Mouse (Mus musculus) lung, embryonic 14.5 days (tissue): ENCODE measurements around the gene Kcnk2. TPM values are rescaled to one million over a fixed set of nuclear protein-coding genes. Genes with fewer than 3 reads are reported as not detected.
A peak's percentile ranks its signal among the peaks of the same experiment; 100 is the strongest.

Source experiments
- ATAC-seq: fragments of 200-750 bp; cut with Nextera tagmentation; 2 replicates; pipeline ENCODE4 v1.8.0; 2017; ENCODE audit warnings: mild to moderate bottlenecking, moderate TSS enrichment, moderate library complexity; ENCODE audit not compliant: insufficient read depth
- DNase-seq: peaks from one replicate; pipeline ENCODE4 v3.0.0-alpha.2; 2015
- H3K27ac ChIP-seq: fragments of 300-500 bp; sonication (generic); 2 replicates; pipeline ENCODE4 v1.5.1; 2014; ENCODE audit warnings: low read depth, mild to moderate bottlenecking, moderate library complexity
- H3K27me3 ChIP-seq: fragments of 300-500 bp; sonication (generic); 2 replicates; pipeline ENCODE4 v1.6.1; 2014; ENCODE audit warnings: low read length, control low read depth; ENCODE audit not compliant: insufficient read depth
- H3K36me3 ChIP-seq: fragments of 300-500 bp; sonication (generic); 2 replicates; pipeline ENCODE4 v1.6.1; 2014; ENCODE audit warnings: control low read depth; ENCODE audit not compliant: insufficient read depth
- H3K4me1 ChIP-seq: fragments of 300-500 bp; sonication (generic); 2 replicates; pipeline ENCODE4 v1.6.1; 2014; ENCODE audit warnings: antibody characterized with exemption, control low read depth; ENCODE audit not compliant: insufficient read depth
- H3K4me2 ChIP-seq: fragments of 300-500 bp; sonication (generic); 2 replicates; pipeline ENCODE4 v1.6.1; 2014; ENCODE audit warnings: mild to moderate bottlenecking
- H3K4me3 ChIP-seq: fragments of 300-500 bp; sonication (generic); 2 replicates; pipeline ENCODE4 v1.5.1; 2014; ENCODE audit warnings: low read depth, low read length
- H3K9ac ChIP-seq: fragments of 300-500 bp; sonication (generic); 2 replicates; pipeline ENCODE4 v1.6.1; 2014
- H3K9me3 ChIP-seq: fragments of 300-500 bp; sonication (generic); 2 replicates; pipeline ENCODE4 v1.6.1; 2016; ENCODE audit warnings: low read depth, low read length, control low read depth
- CTCF ChIP-seq: IDR thresholded peaks from 2 replicates; pipeline ENCODE4 v1.5.1; 2016; ENCODE audit warnings: antibody characterized with exemption, low read depth
- WGBS: fragments of 180-500 bp; shearing (Covaris S2); extraction: QIAGEN DNeasy Blood & Tissue Kit; methylation state at CpG from one replicate; pipeline ENCODE4 v1.1.7; 2014; 5-methylcytosine and 5-hydroxymethylcytosine counted together
- polyA plus RNA-seq: library from polyadenylated mRNA; unstranded; fragments of >200 nt; fragmentation: Nextera tagmentation; extraction: Ambion mirVana; gene quantifications from 2 replicates; pipeline ENCODE4 v1.2.1, GENCODE M21; 2014

The Kcnk2 gene
- polyA plus RNA-seq, 1 experiment from 2014 or later: 8.9 TPM

DNA sequence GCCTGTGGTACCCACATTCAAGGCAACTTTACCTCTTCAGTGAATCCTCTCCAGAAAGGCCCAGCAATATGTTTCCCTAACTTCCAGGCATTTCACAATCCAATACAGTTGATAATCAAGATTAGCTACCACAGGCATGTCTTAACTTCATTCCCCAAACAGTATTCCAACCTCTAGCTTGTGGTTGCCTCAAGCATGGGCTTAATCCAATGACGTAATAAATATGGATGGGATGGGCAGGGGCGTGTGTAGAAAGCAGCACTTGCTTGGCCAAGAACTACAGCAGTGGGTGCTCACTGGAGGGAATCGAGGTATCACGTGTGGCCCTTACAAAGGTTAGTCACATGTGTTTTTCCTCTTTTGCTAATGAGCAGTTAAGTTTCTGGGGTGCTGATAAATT is 34.4 kb downstream of the Kcnk2 start:
- Histone ChIP-seq H3K9me3 (no peaks in the 10 kb centered on the region), H3K4me1 (no peaks in the 10 kb centered on the region), H3K9ac (no peak overlapping the region), H3K27me3 (no peaks in the 10 kb centered on the region), H3K4me2 (no peak overlapping the region), H3K36me3 (no peaks in the 10 kb centered on the region), H3K27ac (no peak overlapping the region), H3K4me3 (no peak overlapping the region)
- no peak for TF ChIP-seq CTCF
- ATAC-seq (no peak), DNase-seq (no peak)
- WGBS: 87% methylated on average over 4 of the region's 4 CpGs

DNA sequence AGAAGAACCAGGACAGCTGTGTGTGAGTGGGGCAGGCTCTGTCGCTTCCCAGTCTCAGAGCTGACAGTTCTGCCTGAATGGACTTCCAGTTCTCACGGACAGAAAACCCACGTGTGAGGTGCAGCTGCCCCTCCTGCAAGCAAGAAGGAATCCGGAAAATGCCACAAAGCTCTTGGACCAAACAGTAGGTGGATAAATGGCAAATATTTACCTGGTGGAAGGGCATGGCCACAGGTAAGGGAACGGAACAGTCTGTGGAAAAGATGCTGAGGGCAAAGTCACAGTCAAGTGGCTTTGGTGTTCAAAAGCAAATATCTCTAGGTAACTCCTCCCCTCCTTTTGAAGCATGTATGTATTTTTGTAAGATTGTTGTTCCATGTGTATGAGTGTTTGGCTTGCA is 37.9 kb downstream of the Kcnk2 start:
- ATAC-seq: peak; percentile 44; the same call in 1 of the 2 replicates
- no peak for TF ChIP-seq CTCF
- Histone ChIP-seq H3K4me1 (no peaks in the 10 kb centered on the region), H3K36me3 (no peaks in the 10 kb centered on the region), H3K4me2 (no peak overlapping the region), H3K9me3 (no peaks in the 10 kb centered on the region), H3K27me3 (no peaks in the 10 kb centered on the region), H3K4me3 (no peak overlapping the region), H3K9ac (no peak overlapping the region), H3K27ac (no peak overlapping the region)
- 52% methylated on average over 5 of the region's 5 CpGs for WGBS
- DNase-seq: peak; percentile 31

DNA sequence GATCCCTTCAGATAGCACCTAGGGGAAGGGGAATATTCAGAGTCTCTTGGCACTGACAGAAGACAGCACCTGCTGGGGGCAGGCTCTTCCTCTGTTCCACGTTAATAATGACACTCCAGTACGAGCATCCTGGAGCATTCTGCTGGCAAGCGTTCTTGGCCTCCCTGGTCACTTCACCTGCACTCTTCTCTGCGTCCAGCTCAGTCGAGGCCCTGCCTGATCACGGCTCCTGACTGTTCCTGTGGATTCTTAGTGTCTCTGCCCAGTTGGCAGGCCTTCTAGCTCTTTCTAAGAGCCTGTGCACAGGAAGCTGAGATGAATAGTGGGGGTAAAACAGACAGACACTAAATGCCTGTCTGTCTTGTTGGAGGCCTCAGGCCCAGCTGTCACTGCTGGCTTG is 39.5 kb downstream of the Kcnk2 start:
- ATAC-seq (no peak), DNase-seq (no peak)
- TF ChIP-seq CTCF: no peak
- Histone ChIP-seq H3K4me3 (no peak overlapping the region), H3K4me2 (no peak overlapping the region), H3K27me3 (no peaks in the 10 kb centered on the region), H3K9me3 (no peaks in the 10 kb centered on the region), H3K4me1 (no peaks in the 10 kb centered on the region), H3K36me3 (no peaks in the 10 kb centered on the region), H3K27ac (no peak overlapping the region), H3K9ac (no peak overlapping the region)
- WGBS: 58% methylated on average over 6 of the region's 6 CpGs

DNA sequence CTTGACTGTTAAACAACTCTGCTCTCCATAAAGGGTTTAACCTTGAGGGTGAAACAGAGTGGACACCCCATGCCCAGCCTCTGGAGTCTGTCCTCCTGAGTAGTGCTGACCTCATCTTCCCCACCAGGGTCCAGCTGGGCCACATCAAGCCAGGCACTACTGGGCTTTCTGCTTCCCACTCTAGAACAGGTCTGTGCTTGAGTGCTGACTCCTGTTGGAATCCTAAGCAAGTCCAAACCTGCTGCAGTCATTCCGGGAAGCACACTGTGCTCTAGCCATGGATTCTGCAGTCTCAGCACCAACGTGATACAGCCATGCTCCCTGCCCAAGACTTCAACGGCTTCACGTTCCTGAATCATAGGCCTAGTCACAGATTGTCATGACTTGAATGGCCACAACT is 42.4 kb downstream of the Kcnk2 start:
- 81% methylated on average over 4 of the region's 4 CpGs for WGBS
- no peak for ATAC-seq
- no peak overlapping the region for H3K4me2 ChIP-seq

DNA sequence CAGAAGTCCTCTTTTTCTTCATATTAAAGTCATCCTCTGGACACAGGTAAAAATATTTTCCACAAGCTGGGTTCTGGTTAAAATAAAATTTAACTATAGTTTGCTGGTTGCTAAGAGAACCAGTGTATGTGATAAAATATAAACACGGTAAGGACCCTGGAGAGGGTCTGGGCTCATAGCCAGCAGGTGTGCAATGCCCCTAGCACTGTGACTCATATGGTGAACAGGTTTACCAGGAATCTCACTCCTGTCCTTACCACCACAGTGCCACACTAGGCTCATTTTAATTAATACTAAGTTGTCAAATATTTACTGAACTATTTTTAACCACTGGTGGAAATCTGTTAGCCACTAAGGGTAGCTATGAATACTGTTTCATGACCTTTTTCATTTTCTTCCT is 48.2 kb downstream of the Kcnk2 start:
- no peak overlapping the region for H3K27ac ChIP-seq

More for the DNA sequence above, 42.4 kb downstream of the Kcnk2 start:
- DNase-seq: no peak
- Histone ChIP-seq H3K27me3 (no peaks in the 10 kb centered on the region), H3K4me1 (no peaks in the 10 kb centered on the region), H3K27ac (no peak overlapping the region), H3K9ac (no peak overlapping the region), H3K4me3 (no peak overlapping the region), H3K36me3 (no peaks in the 10 kb centered on the region), H3K9me3 (no peaks in the 10 kb centered on the region)
- TF ChIP-seq CTCF: no peak

DNA sequence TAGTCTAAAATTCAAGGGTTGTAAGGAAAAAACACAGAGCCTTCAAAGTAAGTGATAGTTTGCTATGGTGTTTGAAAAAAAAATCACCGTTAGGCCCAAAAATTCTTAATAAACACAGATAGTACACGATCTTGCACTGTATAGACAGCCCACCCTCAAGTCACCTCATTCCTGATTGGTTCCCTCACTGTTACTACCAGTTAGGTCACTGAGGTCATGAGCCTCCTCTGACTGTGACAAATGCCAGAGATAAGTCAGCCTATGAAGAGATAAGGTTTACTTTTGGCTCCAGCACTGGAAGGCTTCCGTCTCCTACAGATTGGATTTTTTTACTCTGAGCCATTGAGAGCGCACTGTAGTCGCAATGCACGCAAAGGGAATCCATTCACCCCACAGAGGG is 50.3 kb downstream of the Kcnk2 start:
- H3K9ac ChIP-seq: no peak overlapping the region
- WGBS: 56% methylated on average over 6 of the region's 6 CpGs
- no peak overlapping the region for H3K27ac ChIP-seq
- no peaks in the 10 kb centered on the region for H3K36me3 ChIP-seq
- H3K9me3 ChIP-seq: no peaks in the 10 kb centered on the region
- H3K4me3 ChIP-seq: no peak overlapping the region
- ATAC-seq (no peak; the same call in 1 of the 2 replicates), DNase-seq (no peak)
- no peaks in the 10 kb centered on the region for H3K27me3 ChIP-seq
- TF ChIP-seq CTCF: no peak
- H3K4me2 ChIP-seq: no peak overlapping the region
- no peaks in the 10 kb centered on the region for H3K4me1 ChIP-seq

More for the DNA sequence above, 48.2 kb downstream of the Kcnk2 start:
- no peaks in the 10 kb centered on the region for H3K9me3 ChIP-seq
- H3K4me2 ChIP-seq: no peak overlapping the region
- ATAC-seq: peak; percentile 89
- no peak overlapping the region for H3K9ac ChIP-seq
- H3K27me3 ChIP-seq: no peaks in the 10 kb centered on the region
- H3K36me3 ChIP-seq: no peaks in the 10 kb centered on the region
- peak; percentile 80 for DNase-seq
- WGBS: 60% methylated on average over 1 of the region's 1 CpGs
- no peaks in the 10 kb centered on the region for H3K4me1 ChIP-seq
- TF ChIP-seq CTCF: no peak
- H3K4me3 ChIP-seq: no peak overlapping the region

DNA sequence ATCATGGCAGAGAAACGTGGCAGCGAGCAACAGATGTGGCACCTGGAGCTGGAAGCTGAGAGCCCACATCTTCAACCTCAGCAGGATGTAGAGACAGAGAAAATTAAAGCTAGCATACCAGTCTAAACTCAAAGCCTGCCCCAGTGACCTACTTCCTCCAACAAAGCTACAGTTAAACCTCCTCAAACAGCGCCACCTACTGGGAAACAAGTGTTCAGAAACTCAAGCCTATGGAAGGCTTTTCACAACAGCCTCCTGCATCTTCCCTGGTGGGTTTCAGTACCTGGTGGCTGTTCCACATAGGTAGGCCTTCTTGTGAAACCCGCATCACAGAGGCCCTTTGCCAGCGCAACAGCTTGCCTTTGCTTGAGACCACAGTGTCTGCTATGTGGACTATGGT is 52.9 kb downstream of the Kcnk2 start:
- ATAC-seq: no peak
- 88% methylated on average over 5 of the region's 5 CpGs for WGBS
- no peaks in the 10 kb centered on the region for H3K36me3 ChIP-seq
- H3K4me1 ChIP-seq: no peaks in the 10 kb centered on the region
- no peak overlapping the region for H3K27ac ChIP-seq
- no peak overlapping the region for H3K4me3 ChIP-seq
- no peak overlapping the region for H3K4me2 ChIP-seq
- H3K27me3 ChIP-seq: peaks cover 4% of the 10 kb centered on the region; the same call in 1 of the 2 replicates
- no peak overlapping the region for H3K9ac ChIP-seq
- peak; percentile 26; the same call in 1 of the 2 replicates for TF ChIP-seq CTCF
- DNase-seq: no peak
- no peaks in the 10 kb centered on the region for H3K9me3 ChIP-seq

DNA sequence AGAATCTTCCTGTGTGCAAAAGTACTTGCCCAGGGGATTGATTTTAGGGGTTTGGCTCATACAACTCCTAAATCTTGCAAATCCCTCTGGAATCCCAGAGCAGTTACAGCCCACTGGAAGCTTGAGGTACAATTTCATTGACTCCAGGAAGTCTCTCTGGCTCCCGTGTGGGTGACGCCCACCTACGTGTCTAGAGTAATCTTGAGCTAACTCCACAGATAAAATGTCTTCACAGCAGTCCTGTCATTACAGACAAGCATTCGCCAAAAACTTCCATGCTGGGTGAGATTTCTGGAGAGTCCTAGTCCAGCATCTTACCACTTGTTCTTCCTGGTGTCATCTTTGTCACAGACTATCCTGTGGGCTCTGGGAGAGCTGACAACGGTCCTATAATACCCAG is 56.9 kb downstream of the Kcnk2 start:
- TF ChIP-seq CTCF: no peak
- 65% methylated on average over 5 of the region's 5 CpGs for WGBS
- Histone ChIP-seq H3K27me3 (peaks cover 11% of the 10 kb centered on the region; the same call in 1 of the 2 replicates), H3K9ac (no peak overlapping the region), H3K4me2 (no peak overlapping the region), H3K9me3 (no peaks in the 10 kb centered on the region), H3K4me1 (peaks cover 4% of the 10 kb centered on the region; the same call in 1 of the 2 replicates), H3K4me3 (no peak overlapping the region), H3K27ac (no peak overlapping the region), H3K36me3 (no peaks in the 10 kb centered on the region)
- ATAC-seq (no peak), DNase-seq (no peak)
